Mouse (Mus musculus) thymus, postnatal 0 days (tissue): ENCODE measurements around the gene Rbm5. TPM values are rescaled to one million over a fixed set of nuclear protein-coding genes. Genes with fewer than 3 reads are reported as not detected.

Source experiments
- DNase-seq: peaks from one replicate; pipeline ENCODE4 v3.0.0-alpha.2; 2015; ENCODE audit warnings: low spot score
- polyA plus RNA-seq: library from polyadenylated mRNA; unstranded; fragments of >200 nt; fragmentation: Nextera tagmentation; extraction: Ambion mirVana; gene quantifications from 2 replicates; pipeline ENCODE4 v1.2.1, GENCODE M21; 2015

Rbm5 gene
- polyA plus RNA-seq, 1 experiment from 2014 or later, result 183 TPM

DNA sequence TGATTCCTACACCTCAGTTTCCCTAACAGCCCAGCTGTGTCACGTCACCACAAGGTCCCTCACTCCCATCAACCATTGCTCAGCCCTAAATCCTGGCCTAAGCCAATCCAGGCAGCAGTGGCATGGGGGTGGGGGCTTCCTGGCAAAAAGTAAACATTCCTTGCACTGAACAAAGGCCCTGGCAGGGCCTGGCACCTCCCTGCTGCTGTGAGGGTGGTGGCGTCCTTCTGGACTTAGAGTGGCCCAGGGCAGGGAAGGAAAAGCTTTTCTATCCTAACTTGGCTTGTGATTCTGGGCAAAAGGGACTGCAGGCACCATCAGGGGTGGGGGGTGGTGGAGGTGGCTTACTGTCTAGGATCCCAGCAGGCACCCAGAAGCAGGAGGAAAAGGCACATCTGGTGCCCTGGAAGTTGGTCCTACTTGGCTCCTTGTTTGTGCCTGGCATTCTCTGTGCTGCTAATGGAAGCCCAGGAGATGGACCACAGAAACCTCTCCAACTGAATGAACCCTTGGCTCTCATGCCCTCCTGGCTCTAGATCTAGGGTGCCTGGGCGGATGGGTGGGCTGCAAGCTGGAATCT lies 68.1 kb downstream of the Rbm5 start:
- DNase-seq, result no peak

DNA sequence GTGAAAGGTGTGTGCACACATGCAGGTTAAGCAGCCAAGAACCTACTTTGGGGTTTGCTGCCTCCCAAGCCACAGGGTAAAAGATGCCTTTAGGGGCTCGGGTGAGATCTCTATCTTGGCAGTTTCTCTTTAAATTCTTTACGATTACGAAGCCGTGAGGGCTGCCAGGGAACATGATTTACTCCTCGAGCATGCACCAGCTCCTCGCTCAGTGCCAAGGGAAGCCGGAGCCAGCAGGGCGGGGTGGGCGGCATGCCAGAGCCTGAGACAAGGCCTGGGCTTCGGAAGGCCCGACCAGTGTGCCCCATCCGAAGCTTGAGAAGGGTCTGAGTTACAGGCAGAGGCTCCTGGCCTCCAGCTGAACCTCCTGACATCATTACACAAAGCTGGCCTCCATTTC lies 69.2 kb downstream of the Rbm5 start:
- no peak for DNase-seq

- DNase-seq, result no peak
These were observed 70.7 kb downstream of the Rbm5 start for GRCm38 (mm10) chr9:107700114-107700571.

- DNase-seq, result no peak
These were observed 71.3 kb downstream of the Rbm5 start for GRCm38 (mm10) chr9:107699376-107699980.

DNA sequence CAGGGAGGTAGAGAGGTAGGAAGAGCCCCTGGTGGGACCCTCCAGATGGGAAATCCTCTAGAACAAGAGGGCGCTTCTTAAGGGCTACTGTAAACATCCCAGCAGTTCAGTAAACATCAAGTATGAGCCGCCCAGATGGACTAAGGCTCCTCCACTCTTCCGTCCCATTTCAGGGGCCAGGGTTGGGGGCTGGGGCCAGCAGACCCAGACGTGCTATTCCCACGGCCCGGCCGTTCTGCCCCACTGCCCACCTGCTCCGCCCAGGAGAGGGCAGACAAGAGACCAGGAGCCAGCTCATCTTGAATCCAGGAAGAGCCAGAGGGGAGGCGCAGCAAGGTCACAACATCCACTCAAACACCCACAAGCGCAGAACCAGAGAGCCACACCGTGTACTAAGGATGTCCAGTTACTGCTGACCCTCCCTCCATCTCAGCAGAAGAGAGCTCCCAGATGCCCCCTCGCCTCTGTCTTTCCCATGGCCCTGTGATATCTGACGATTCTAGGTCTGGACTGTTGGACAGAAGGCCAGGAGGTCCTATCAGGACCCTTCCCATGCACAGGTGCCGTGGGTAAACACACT lies 72.1 kb downstream of the Rbm5 start:
- DNase-seq, result no peak

DNA sequence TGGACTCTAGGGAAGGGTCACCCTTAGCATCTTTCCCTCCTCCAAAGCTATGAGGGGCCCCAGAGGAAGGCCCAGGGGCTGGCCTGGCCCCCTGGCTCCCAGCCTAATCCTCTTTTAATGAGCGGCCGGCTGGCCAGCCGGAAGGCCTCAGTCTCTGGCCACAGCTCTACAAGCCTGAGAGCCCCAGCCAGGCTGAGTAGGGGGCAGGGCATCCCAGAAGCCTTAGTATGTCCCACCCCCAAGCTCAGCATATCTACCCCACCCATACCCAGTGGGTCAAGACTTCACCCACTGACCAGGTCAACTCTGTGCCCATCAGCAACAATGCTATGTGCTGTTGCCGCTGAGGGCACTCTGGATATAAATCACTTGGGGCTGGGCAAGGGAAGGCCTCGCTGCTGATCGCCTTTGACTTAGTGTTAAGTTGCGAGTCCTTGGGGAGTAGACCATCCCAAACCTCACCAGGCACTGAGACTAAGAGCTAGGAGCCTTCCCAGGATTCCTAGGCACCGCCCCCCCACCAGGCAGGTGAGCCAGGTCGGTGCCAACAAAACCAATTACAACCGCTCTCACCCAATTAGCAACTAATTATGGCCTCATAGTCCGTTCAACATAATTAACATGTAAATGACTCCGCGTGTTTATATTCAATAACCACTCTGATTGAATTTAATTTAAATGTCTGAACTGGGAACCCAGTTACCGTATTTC lies 72.8 kb downstream of the Rbm5 start:
- no peak for DNase-seq

GRCm38 (mm10) chr9:107696845-107697610 lies 73.8 kb downstream of the Rbm5 start:
- DNase-seq, result no peak

GRCm38 (mm10) chr9:107696106-107696479 lies 74.7 kb downstream of the Rbm5 start:
- DNase-seq, result no peak

DNA sequence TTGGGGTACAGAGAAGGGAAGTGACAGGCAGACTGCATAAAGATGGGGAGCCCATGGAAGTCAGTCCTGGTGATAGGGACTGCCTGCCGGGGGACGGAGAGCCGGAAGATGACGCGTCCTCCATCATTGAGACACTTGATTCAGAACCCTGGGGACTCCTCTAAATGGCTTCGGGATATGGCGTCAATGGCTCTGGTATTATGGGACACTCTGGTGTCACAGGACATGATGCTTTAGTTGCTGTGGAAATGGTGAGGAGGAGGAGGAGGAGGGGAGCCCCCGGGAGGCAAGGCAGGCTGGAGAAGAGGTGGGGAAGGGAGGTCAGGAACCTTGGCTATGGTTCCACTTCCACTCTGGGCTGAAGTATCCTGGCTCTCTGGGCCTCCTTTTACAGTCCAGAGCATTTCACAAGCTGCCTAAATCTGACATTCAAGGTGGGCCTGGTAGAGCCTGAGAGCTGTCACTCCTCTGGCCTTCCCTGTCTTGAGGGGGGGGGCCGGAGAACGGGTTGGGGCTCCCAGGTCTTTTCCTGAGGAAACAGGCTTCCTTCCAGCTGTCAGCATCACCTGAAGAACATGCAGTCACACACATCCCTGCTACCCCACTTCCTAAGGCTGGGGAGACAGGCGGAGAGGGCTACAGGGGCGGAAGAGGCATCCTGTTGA lies 75.2 kb downstream of the Rbm5 start:
- no peak for DNase-seq

- no peak for DNase-seq
These were observed 76.2 kb downstream of the Rbm5 start for GRCm38 (mm10) chr9:107694627-107695026.

GRCm38 (mm10) chr9:107693433-107693987 lies 77.3 kb downstream of the Rbm5 start:
- peak; percentile 16 for DNase-seq

DNA sequence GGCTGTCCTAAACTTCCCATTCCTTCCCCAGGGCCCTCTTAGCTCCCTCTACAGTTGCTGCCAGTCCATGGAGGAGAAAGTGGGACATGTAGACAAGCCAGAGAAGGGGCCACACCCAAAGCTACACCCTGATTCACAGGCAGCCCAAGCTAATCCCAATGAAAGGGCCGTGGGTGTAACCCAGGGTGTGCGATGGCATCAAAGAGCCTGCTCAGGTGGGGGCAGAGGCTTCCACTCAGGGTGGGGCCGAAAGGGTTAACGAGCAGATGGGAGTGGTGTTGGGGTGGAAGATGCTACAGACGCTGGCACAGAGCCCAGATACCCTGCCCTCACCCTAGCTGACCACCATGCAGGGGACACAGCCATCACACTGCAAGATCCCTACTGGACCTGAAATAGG lies 78.0 kb downstream of the Rbm5 start:
- no peak for DNase-seq

DNA sequence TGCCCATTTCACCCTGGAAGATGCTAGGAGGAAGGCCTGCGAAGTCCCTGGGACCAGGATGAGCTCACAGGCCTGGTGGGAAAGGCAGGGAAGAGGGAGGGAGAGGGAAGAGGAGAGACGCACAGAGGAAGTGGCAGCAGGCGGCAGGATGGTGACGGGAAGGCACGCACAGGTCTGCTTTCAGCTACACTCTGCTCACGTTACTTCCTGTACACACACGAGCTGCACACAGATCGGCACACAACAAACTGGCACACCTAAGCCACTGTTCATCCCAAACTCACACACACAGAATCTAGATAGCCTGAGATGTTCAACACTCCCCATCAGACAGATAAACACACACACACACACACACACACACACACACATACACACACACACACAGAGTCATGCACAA lies 80.4 kb downstream of the Rbm5 start:
- DNase-seq, result peak; percentile 19

Other genes starting within 250 kb of the Rbm5 start
- gene Tmem115, start 237.1 kb downstream of the Rbm5 start, polyA plus RNA-seq, result 35.0 and 37.1 TPM in 2 replicates
- 48.5 and 49.8 TPM in 2 replicates for gene Cyb561d2, start 228.8 kb downstream of the Rbm5 start, polyA plus RNA-seq
- 47.2 and 48.4 TPM in 2 replicates for gene Nprl2, start 228.8 kb downstream of the Rbm5 start, polyA plus RNA-seq
- 0.89 and 1.5 TPM in 2 replicates for gene Zmynd10, start 223.7 kb downstream of the Rbm5 start, polyA plus RNA-seq
- gene Rassf1, start 219.4 kb downstream of the Rbm5 start, polyA plus RNA-seq, result 52.1 and 56.2 TPM in 2 replicates
- gene Tusc2, start 207.7 kb downstream of the Rbm5 start, polyA plus RNA-seq, result 56.7 and 57.8 TPM in 2 replicates
- 31.0 and 31.3 TPM in 2 replicates for gene Hyal2, start 203.1 kb downstream of the Rbm5 start, polyA plus RNA-seq
- 6.1 and 9.0 TPM in 2 replicates for gene Hyal1, start 194.1 kb downstream of the Rbm5 start, polyA plus RNA-seq
- gene Naa80, start 192.1 kb downstream of the Rbm5 start, polyA plus RNA-seq, result 18.4 and 23.1 TPM in 2 replicates
- gene Hyal3, start 190.2 kb downstream of the Rbm5 start, polyA plus RNA-seq, result 0.90 and 1.2 TPM in 2 replicates
- 43.6 and 48.7 TPM in 2 replicates for gene Ifrd2, start 183.4 kb downstream of the Rbm5 start, polyA plus RNA-seq
- gene Sema3b, start 161.8 kb downstream of the Rbm5 start, polyA plus RNA-seq, result 1.4 and 1.8 TPM in 2 replicates
- gene Gnai2, start 135.6 kb downstream of the Rbm5 start, polyA plus RNA-seq, result 466 and 479 TPM in 2 replicates
- 0.60 and 1.1 TPM in 2 replicates for gene Slc38a3, start 101.5 kb downstream of the Rbm5 start, polyA plus RNA-seq
- 0.62 and 0.85 TPM in 2 replicates for gene Gnat1, start 91.3 kb downstream of the Rbm5 start, polyA plus RNA-seq
- gene Sema3f, start 60.5 kb downstream of the Rbm5 start, polyA plus RNA-seq, result 2.2 and 3.2 TPM in 2 replicates
- gene Rbm6, start 102.2 kb upstream of the Rbm5 start, polyA plus RNA-seq, result 61.2 and 66.2 TPM in 2 replicates
- 17.2 and 17.9 TPM in 2 replicates for gene Mon1a, start 117.2 kb upstream of the Rbm5 start, polyA plus RNA-seq
- 1.6 and 2.4 TPM in 2 replicates for gene Mst1r, start 135.9 kb upstream of the Rbm5 start, polyA plus RNA-seq
- gene Actl11, start 157.5 kb upstream of the Rbm5 start, polyA plus RNA-seq, result not detected in 2 replicates
- gene Camkv, start 164.7 kb upstream of the Rbm5 start, polyA plus RNA-seq, result 12.1 and 12.9 TPM in 2 replicates
- 23.1 and 27.2 TPM in 2 replicates for gene Traip, start 179.1 kb upstream of the Rbm5 start, polyA plus RNA-seq
- gene Uba7, start 204.5 kb upstream of the Rbm5 start, polyA plus RNA-seq, result 54.9 and 63.2 TPM in 2 replicates
- gene Gm20661, start 212.1 kb upstream of the Rbm5 start, polyA plus RNA-seq, result 0.26 and 0.27 TPM in 2 replicates
- 31.6 and 33.8 TPM in 2 replicates for gene Inka1, start 214.9 kb upstream of the Rbm5 start, polyA plus RNA-seq
- gene Cdhr4, start 221.5 kb upstream of the Rbm5 start, polyA plus RNA-seq, result 0.90 and 0.95 TPM in 2 replicates
- 0.28 TPM in 1 of 2 replicates, not detected in the other for gene Gm20662, start 225.4 kb upstream of the Rbm5 start, polyA plus RNA-seq
- gene Ip6k1, start 231.5 kb upstream of the Rbm5 start, polyA plus RNA-seq, result 48.4 and 55.1 TPM in 2 replicates